Mouse (Mus musculus) forebrain, embryonic 10.5 days (tissue): Measurements from ENCODE around the gene Dydc2. TPM values are rescaled to one million over a fixed set of nuclear protein-coding genes. Genes with fewer than 3 reads are reported as not detected.
"Not testable (repeated sequence)": the region's sequence is repeated elsewhere in the genome, so short reads cannot be mapped to it uniquely, and the experiment has no call there.

Experiments
- DNase-seq: peaks from one replicate; pipeline ENCODE4 v3.0.0-alpha.2; 2017; ENCODE audit warnings: low spot score; ENCODE audit errors: extremely low spot score
- H3K27ac ChIP-seq: fragments of 300-500 bp; sonication (generic); 2 replicates; pipeline ENCODE4 v1.5.1; 2016; ENCODE audit warnings: mild to moderate bottlenecking
- H3K27me3 ChIP-seq: fragments of 300-500 bp; sonication (generic); 2 replicates; pipeline ENCODE4 v1.6.1; 2016; ENCODE audit warnings: mild to moderate bottlenecking; ENCODE audit not compliant: poor library complexity, severe bottlenecking
- H3K36me3 ChIP-seq: fragments of 300-500 bp; sonication (generic); replicated peaks from 2 replicates; pipeline ENCODE4 v1.6.1; 2016; ENCODE audit warnings: mild to moderate bottlenecking, moderate library complexity
- H3K4me1 ChIP-seq: fragments of 300-500 bp; sonication (generic); 2 replicates; pipeline ENCODE4 v1.6.1; 2016
- H3K4me3 ChIP-seq: fragments of 300-500 bp; sonication (generic); 2 replicates; pipeline ENCODE4 v1.5.1; 2016; ENCODE audit warnings: mild to moderate bottlenecking, moderate library complexity
- H3K9me3 ChIP-seq: fragments of 300-500 bp; sonication (generic); 2 replicates; pipeline ENCODE4 v1.6.1; 2016; ENCODE audit warnings: mild to moderate bottlenecking, moderate library complexity
- WGBS: fragments of 180-500 bp; shearing (Covaris S2); methylation state at CpG from one replicate; pipeline ENCODE4 v1.1.7; 2016; 5-methylcytosine and 5-hydroxymethylcytosine counted together
- polyA plus RNA-seq: library from polyadenylated mRNA; unstranded; fragments of >200 nt; fragmentation: Nextera tagmentation; extraction: Ambion mirVana; gene quantifications from 2 replicates; pipeline ENCODE4 v1.2.1, GENCODE M21; 2016

The Dydc2 gene
- polyA plus RNA-seq, 1 experiment from 2014 or later: 0.36 TPM

GRCm38 (mm10) chr14:41082408-41082807 lies 13.4 kb upstream of the Dydc2 start:
- H3K27ac ChIP-seq: no peak overlapping the region
- H3K36me3 ChIP-seq: no peaks in the 10 kb centered on the region
- H3K27me3 ChIP-seq: no peaks in the 10 kb centered on the region
- WGBS: 80% methylated on average over 2 of the region's 2 CpGs
- no peaks in the 10 kb centered on the region for H3K9me3 ChIP-seq
- DNase-seq: no peak
- H3K4me1 ChIP-seq: peaks cover 5% of the 10 kb centered on the region; the same call in 1 of the 2 replicates
- no peak overlapping the region for H3K4me3 ChIP-seq

GRCm38 (mm10) chr14:41072944-41073275 lies 3.9 kb upstream of the Dydc2 start:
- peaks cover 5% of the 10 kb centered on the region; the same call in 1 of the 2 replicates for H3K27me3 ChIP-seq
- H3K36me3 ChIP-seq: no peaks in the 10 kb centered on the region
- peak overlapping the region; percentile 57 for H3K4me3 ChIP-seq
- H3K9me3 ChIP-seq: no peaks in the 10 kb centered on the region
- DNase-seq: no peak
- 0 out of 2 replicates have a peak overlapping the region, but pooled peaks have one; percentile 30 for H3K27ac ChIP-seq
- peaks cover 9% of the 10 kb centered on the region for H3K4me1 ChIP-seq
- WGBS: 3% methylated on average over 8 of the region's 8 CpGs

- no peaks in the 10 kb centered on the region for H3K36me3 ChIP-seq
- H3K4me3 ChIP-seq: peak within 1 kb of the TSS; percentile 57
- peaks cover 9% of the 10 kb centered on the region for H3K4me1 ChIP-seq
- 0 out of 2 replicates have a peak within 1 kb of the TSS, but pooled peaks have one; percentile 30 for H3K27ac ChIP-seq
- peaks cover 5% of the 10 kb centered on the region; the same call in 1 of the 2 replicates for H3K27me3 ChIP-seq
- no peaks in the 10 kb centered on the region for H3K9me3 ChIP-seq
- peak; percentile 66 for DNase-seq
- 15% methylated on average over 23 of the region's 23 CpGs for WGBS
Observed at GRCm38 (mm10) chr14:41072229-41072943, 3.4 kb upstream of the Dydc2 start, which contains the start of gene Dydc1. Gene Dydc1, plus strand, starts transcription at chr14:41072911.

- no peak overlapping the region for H3K4me3 ChIP-seq
- no peak overlapping the region for H3K27ac ChIP-seq
- DNase-seq: no peak
- H3K36me3 ChIP-seq: no peaks in the 10 kb centered on the region
- peaks cover 9% of the 10 kb centered on the region for H3K4me1 ChIP-seq
- 77% methylated on average over 3 of the region's 3 CpGs for WGBS
- H3K27me3 ChIP-seq: peaks cover 5% of the 10 kb centered on the region; the same call in 1 of the 2 replicates
- H3K9me3 ChIP-seq: no peaks in the 10 kb centered on the region
Observed at GRCm38 (mm10) chr14:41070343-41070742, 1.3 kb upstream of the Dydc2 start.

GRCm38 (mm10) chr14:41066416-41066815 lies 2.6 kb downstream of the Dydc2 start:
- Histone ChIP-seq H3K27ac (no peak overlapping the region), H3K9me3 (no peaks in the 10 kb centered on the region), H3K4me3 (no peak overlapping the region), H3K36me3 (no peaks in the 10 kb centered on the region), H3K4me1 (no peaks in the 10 kb centered on the region), H3K27me3 (no peaks in the 10 kb centered on the region)
- DNase-seq: no peak
- 9% methylated on average over 1 of the region's 1 CpGs for WGBS

GRCm38 (mm10) chr14:41065168-41065567 lies 3.8 kb downstream of the Dydc2 start:
- Histone ChIP-seq H3K36me3 (no peaks in the 10 kb centered on the region), H3K27ac (no peak overlapping the region), H3K27me3 (no peaks in the 10 kb centered on the region), H3K4me1 (no peaks in the 10 kb centered on the region), H3K9me3 (no peaks in the 10 kb centered on the region), H3K4me3 (no peak overlapping the region)
- WGBS: 71% methylated on average over 2 of the region's 2 CpGs
- no peak for DNase-seq

- not testable (repeated sequence) for H3K36me3 ChIP-seq, H3K9me3 ChIP-seq, H3K27ac ChIP-seq, H3K27me3 ChIP-seq, H3K4me3 ChIP-seq, H3K4me1 ChIP-seq, DNase-seq
- 79% methylated on average over 3 of the region's 4 CpGs for WGBS
Observed at GRCm38 (mm10) chr14:41053190-41053589, 15.8 kb downstream of the Dydc2 start.

- H3K9me3 ChIP-seq: 0 out of 2 replicates have a peak, but pooled peaks cover 10% of the 10 kb centered on the region
Observed at GRCm38 (mm10) chr14:41052481-41052880, 16.5 kb downstream of the Dydc2 start.

GRCm38 (mm10) chr14:41050471-41050870 lies 18.5 kb downstream of the Dydc2 start:
- Histone ChIP-seq H3K27ac (no peak overlapping the region), H3K27me3 (no peaks in the 10 kb centered on the region), H3K36me3 (no peaks in the 10 kb centered on the region), H3K4me3 (no peak overlapping the region), H3K4me1 (no peaks in the 10 kb centered on the region), H3K9me3 (0 out of 2 replicates have a peak, but pooled peaks cover 10% of the 10 kb centered on the region)
- WGBS: 81% methylated on average over 6 of the region's 6 CpGs
- no peak for DNase-seq

More at GRCm38 (mm10) chr14:41052481-41052880, 16.5 kb downstream of the Dydc2 start:
- Histone ChIP-seq H3K27ac (no peak overlapping the region), H3K27me3 (no peaks in the 10 kb centered on the region), H3K4me1 (no peaks in the 10 kb centered on the region), H3K4me3 (no peak overlapping the region), H3K36me3 (no peaks in the 10 kb centered on the region)
- no peak for DNase-seq
- WGBS: 81% methylated on average over 5 of the region's 5 CpGs

GRCm38 (mm10) chr14:41047402-41047801 lies 21.6 kb downstream of the Dydc2 start:
- no peak for DNase-seq
- Histone ChIP-seq H3K36me3 (no peaks in the 10 kb centered on the region), H3K4me1 (no peaks in the 10 kb centered on the region), H3K27me3 (no peaks in the 10 kb centered on the region), H3K4me3 (no peak overlapping the region), H3K9me3 (0 out of 2 replicates have a peak, but pooled peaks cover under 1% of the 10 kb centered on the region), H3K27ac (no peak overlapping the region)
- WGBS: 76% methylated on average over 2 of the region's 2 CpGs

GRCm38 (mm10) chr14:41035146-41035798 lies 33.7 kb downstream of the Dydc2 start:
- H3K4me3 ChIP-seq: no peak overlapping the region
- no peaks in the 10 kb centered on the region for H3K36me3 ChIP-seq
- 37% methylated on average over 6 of the region's 6 CpGs for WGBS

GRCm38 (mm10) chr14:41033135-41034110 lies 35.6 kb downstream of the Dydc2 start:
- 60% methylated on average over 13 of the region's 13 CpGs for WGBS
- H3K27me3 ChIP-seq: no peaks in the 10 kb centered on the region
- H3K4me3 ChIP-seq: no peak overlapping the region
- no peaks in the 10 kb centered on the region for H3K4me1 ChIP-seq
- peak; percentile 63 for DNase-seq
- H3K27ac ChIP-seq: no peak overlapping the region
- no peaks in the 10 kb centered on the region for H3K9me3 ChIP-seq
- no peaks in the 10 kb centered on the region for H3K36me3 ChIP-seq

More at GRCm38 (mm10) chr14:41035146-41035798, 33.7 kb downstream of the Dydc2 start:
- Histone ChIP-seq H3K9me3 (no peaks in the 10 kb centered on the region), H3K4me1 (no peaks in the 10 kb centered on the region), H3K27ac (no peak overlapping the region), H3K27me3 (no peaks in the 10 kb centered on the region)
- peak; percentile 62 for DNase-seq
